Mouse (Mus musculus) kidney, embryonic 16.5 days (tissue): ENCODE results near the gene Ftsj1. TPM values are rescaled to one million over a fixed set of nuclear protein-coding genes. Genes with fewer than 3 reads are reported as not detected.

Experiments used
- ATAC-seq: fragments of 200-750 bp; cut with Nextera tagmentation; 2 replicates; pipeline ENCODE4 v1.8.0; 2017; ENCODE audit warnings: moderate TSS enrichment; ENCODE audit not compliant: low FRiP score, low TSS enrichment
- H3K27ac ChIP-seq: fragments of 300-500 bp; sonication (generic); 2 replicates; pipeline ENCODE4 v1.5.1; 2014; ENCODE audit warnings: low read length
- H3K27me3 ChIP-seq: fragments of 300-500 bp; sonication (generic); 2 replicates; pipeline ENCODE4 v1.6.1; 2014; ENCODE audit warnings: low read length, control low read depth, mixed read lengths; ENCODE audit not compliant: insufficient read depth
- H3K36me3 ChIP-seq: fragments of 300-500 bp; sonication (generic); 2 replicates; pipeline ENCODE4 v1.6.1; 2014; ENCODE audit warnings: low read length, control low read depth, mixed read lengths; ENCODE audit not compliant: insufficient read depth
- H3K4me1 ChIP-seq: fragments of 300-500 bp; sonication (generic); 2 replicates; pipeline ENCODE4 v1.6.1; 2014; ENCODE audit warnings: low read length, control low read depth, mixed read lengths; ENCODE audit not compliant: insufficient read depth
- H3K4me2 ChIP-seq: fragments of 300-500 bp; sonication (generic); replicated peaks from 2 replicates; pipeline ENCODE4 v1.6.1; 2014; ENCODE audit warnings: low read depth, low read length
- H3K4me3 ChIP-seq: fragments of 300-500 bp; sonication (generic); 2 replicates; pipeline ENCODE4 v1.5.1; 2014; ENCODE audit warnings: mild to moderate bottlenecking, low read length
- H3K9ac ChIP-seq: fragments of 300-500 bp; sonication (generic); replicated peaks from 2 replicates; pipeline ENCODE4 v1.6.1; 2014; ENCODE audit warnings: low read length
- H3K9me3 ChIP-seq: fragments of 300-500 bp; sonication (generic); 2 replicates; pipeline ENCODE4 v1.6.1; 2016; ENCODE audit warnings: low read length, control low read depth
- WGBS: fragments of 180-500 bp; shearing (Covaris S2); extraction: QIAGEN DNeasy Blood & Tissue Kit; methylation state at CpG from one replicate; pipeline ENCODE4 v1.1.7; 2014; 5-methylcytosine and 5-hydroxymethylcytosine counted together
- polyA plus RNA-seq: library from polyadenylated mRNA; unstranded; fragments of >200 nt; fragmentation: Nextera tagmentation; extraction: Ambion mirVana; gene quantifications from 2 replicates; pipeline ENCODE4 v1.2.1, GENCODE M21; 2015

Ftsj1 gene
- polyA plus RNA-seq, 1 experiment from 2014 or later, result 41.5 TPM

DNA sequence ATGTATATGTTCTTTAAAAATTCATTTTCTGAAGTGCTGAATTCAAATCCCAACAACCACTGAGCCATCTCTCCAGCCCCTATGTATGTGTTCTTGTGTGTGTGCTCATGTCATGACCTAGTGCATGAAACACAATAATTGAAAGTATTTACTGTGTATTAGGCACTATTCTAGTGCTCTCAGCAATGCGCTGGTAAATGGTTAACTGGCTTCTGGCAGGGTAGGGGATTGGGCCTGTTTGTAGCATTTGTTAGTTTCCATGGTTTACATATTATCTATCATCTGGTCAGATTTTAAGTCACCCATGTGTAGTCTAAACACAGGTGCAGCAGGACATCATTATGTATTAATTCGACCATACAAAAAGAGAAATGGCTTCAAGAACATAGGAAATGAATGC is 1.5 kb upstream of the Ftsj1 start:
- 0 out of 2 replicates have a peak, but pooled peaks cover 5% of the 10 kb centered on the region for H3K36me3 ChIP-seq
- no peaks in the 10 kb centered on the region; the same call in 1 of the 2 replicates for H3K9me3 ChIP-seq
- WGBS, result 72% methylated on average over 2 of the region's 2 CpGs
- no peak overlapping the region for H3K27ac ChIP-seq
- no peaks in the 10 kb centered on the region for H3K27me3 ChIP-seq
- H3K4me2 ChIP-seq, result no peak overlapping the region
- no peak for ATAC-seq
- H3K4me3 ChIP-seq, result no peak overlapping the region
- no peak overlapping the region for H3K9ac ChIP-seq
- H3K4me1 ChIP-seq, result peaks cover 6% of the 10 kb centered on the region; the same call in 1 of the 2 replicates

DNA sequence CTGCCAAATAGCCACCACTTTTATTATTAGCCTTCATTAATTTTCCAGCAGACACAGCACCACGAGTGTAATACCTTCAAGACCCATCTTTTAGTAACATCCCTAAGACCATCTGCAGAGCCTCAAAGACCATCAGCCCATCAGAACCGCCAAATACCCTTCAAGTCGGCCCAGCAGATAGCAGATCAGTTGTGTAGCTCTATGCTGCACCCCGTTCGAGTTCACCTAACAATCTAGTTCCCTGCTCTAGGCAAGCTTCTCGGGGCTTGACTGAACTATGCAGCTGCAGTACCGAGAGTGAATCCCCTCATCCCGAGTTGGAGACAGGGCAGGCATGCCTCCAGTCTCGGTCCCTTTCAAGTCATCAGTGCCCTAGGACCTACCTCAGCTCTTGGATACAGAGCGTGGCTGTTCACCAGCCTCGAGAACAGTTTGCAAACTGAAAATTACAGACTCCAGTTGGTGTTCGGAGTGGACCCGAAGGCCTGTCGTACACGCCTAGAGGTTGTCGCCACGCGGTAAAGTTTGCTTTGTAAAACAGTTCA is 345 bp downstream of the Ftsj1 start:
- WGBS, result 29% methylated on average over 18 of the region's 18 CpGs
- Histone ChIP-seq H3K27ac (no peak overlapping the region), H3K27me3 (no peaks in the 10 kb centered on the region), H3K9ac (peak overlapping the region; percentile 82), H3K4me1 (peaks cover 6% of the 10 kb centered on the region; the same call in 1 of the 2 replicates), H3K36me3 (0 out of 2 replicates have a peak, but pooled peaks cover 5% of the 10 kb centered on the region), H3K9me3 (no peaks in the 10 kb centered on the region; the same call in 1 of the 2 replicates), H3K4me2 (peak overlapping the region; percentile 61), H3K4me3 (peak overlapping the region; percentile 63)
- ATAC-seq, result peak; percentile 73

DNA sequence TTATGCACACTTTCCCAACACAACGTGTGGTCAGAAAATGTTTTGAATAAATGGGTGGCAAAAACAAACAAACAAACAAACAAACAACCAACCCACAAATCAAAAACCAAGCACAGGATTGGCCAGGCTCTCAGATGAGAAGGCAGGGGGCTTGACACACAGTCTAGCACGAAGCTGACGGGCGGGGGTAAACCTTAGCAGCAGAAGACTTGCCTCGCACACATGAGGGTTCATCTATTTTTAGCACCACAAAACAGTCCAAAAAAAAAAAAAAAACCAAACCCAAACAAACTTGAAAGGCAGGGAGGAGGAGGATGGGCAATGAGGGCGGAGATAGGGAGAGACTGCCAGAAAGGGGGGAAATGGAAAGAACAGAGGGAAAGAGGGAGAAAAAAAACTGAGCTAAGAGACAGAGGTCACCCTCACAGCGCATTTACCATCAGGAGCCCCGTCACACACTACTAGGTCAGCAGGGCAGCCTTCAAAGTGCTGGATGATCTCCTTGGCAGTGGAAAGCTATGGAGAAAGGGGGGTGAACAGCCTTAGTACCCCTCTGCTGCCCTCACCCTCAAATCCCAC is 3.6 kb downstream of the Ftsj1 start:
- H3K27me3 ChIP-seq, result no peaks in the 10 kb centered on the region
- H3K4me2 ChIP-seq, result no peak overlapping the region
- peaks cover 9% of the 10 kb centered on the region; the same call in 1 of the 2 replicates for H3K36me3 ChIP-seq
- H3K9me3 ChIP-seq, result no peaks in the 10 kb centered on the region; the same call in 1 of the 2 replicates
- H3K4me3 ChIP-seq, result no peak overlapping the region
- H3K27ac ChIP-seq, result no peak overlapping the region
- WGBS, result 86% methylated on average over 8 of the region's 8 CpGs
- no peak overlapping the region for H3K9ac ChIP-seq
- no peak for ATAC-seq
- H3K4me1 ChIP-seq, result peaks cover 6% of the 10 kb centered on the region; the same call in 1 of the 2 replicates

DNA sequence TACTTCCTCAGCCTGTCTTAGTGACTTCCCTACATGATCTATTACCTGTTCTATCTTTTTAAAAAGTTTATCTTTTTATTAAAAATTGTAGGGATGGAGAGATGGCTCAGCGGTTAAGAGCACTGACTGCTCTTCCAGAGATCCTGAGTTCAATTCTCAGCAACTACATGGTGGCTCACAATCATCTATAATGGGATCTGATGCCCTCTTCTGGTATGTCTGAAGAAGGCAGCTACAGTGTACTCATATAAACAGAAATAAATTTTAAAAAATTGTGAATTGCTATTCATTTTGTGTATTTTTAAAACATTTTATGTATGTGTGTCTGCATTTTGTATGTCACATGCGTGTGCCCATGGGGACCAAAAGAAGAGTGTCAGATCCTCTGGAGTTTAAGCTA is 4.5 kb downstream of the Ftsj1 start:
- no peaks in the 10 kb centered on the region; the same call in 1 of the 2 replicates for H3K9me3 ChIP-seq
- H3K4me3 ChIP-seq, result no peak overlapping the region
- 80% methylated on average over 2 of the region's 2 CpGs for WGBS
- peaks cover 6% of the 10 kb centered on the region; the same call in 1 of the 2 replicates for H3K4me1 ChIP-seq
- no peak overlapping the region for H3K9ac ChIP-seq
- H3K27ac ChIP-seq, result no peak overlapping the region
- peaks cover 9% of the 10 kb centered on the region; the same call in 1 of the 2 replicates for H3K36me3 ChIP-seq
- no peak overlapping the region for H3K4me2 ChIP-seq
- H3K27me3 ChIP-seq, result no peaks in the 10 kb centered on the region
- ATAC-seq, result no peak

DNA sequence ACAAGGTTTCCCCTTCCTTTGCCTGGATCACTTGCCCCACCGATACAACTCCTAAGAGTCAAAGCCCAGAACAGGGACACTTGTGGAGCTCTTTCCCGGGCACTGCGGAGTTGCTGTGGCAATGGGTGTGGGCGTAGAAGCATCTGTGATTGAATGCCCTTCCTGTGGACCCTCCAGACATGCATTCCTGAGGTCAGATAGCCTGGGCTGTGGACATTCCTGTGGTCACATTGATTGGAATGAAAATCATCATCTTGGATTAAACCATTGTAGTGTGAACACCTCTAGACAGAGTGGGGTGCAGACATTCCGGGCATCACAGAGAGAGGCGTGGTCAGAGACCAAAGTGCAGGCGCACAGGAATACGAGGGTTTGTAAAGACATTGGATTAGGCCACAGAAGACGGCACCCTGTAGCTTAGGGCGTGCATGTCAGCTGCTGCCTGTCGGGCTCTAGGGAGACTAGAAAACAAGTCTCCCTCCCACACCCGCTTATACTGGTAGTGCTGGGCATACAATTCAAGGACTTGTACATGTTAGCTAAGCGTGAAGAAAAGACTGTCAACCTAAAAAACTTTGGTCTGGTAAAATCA is 13.3 kb downstream of the Ftsj1 start:
- Histone ChIP-seq H3K36me3 (no peaks in the 10 kb centered on the region), H3K4me1 (no peaks in the 10 kb centered on the region), H3K9me3 (no peaks in the 10 kb centered on the region), H3K4me3 (no peak overlapping the region), H3K27ac (no peak overlapping the region), H3K27me3 (no peaks in the 10 kb centered on the region), H3K4me2 (no peak overlapping the region), H3K9ac (no peak overlapping the region)
- WGBS, result 79% methylated on average over 13 of the region's 13 CpGs
- no peak for ATAC-seq

DNA sequence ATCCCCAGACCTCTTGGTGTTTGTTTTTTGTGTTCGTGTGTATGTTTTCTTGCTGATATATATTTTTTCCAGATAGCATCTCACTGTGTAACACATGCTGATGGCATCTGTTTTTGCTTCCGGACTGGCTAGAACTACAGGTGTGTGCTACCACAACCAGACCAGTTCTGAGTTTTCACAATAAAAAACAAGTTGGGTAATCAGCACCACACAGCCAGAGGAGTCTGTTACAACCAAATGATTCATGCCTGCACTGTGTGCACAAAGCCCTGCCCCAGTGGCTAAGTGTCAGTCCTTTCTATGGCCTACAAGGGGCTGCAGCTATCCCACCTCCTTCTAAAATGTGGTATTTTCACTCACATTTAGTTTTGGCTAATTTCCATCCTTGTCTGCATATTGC is 15.5 kb downstream of the Ftsj1 start:
- no peaks in the 10 kb centered on the region for H3K36me3 ChIP-seq
- H3K4me3 ChIP-seq, result no peak overlapping the region
- H3K4me2 ChIP-seq, result no peak overlapping the region
- 85% methylated on average over 2 of the region's 2 CpGs for WGBS
- no peak for ATAC-seq
- no peak overlapping the region for H3K9ac ChIP-seq
- H3K4me1 ChIP-seq, result no peaks in the 10 kb centered on the region
- H3K27me3 ChIP-seq, result no peaks in the 10 kb centered on the region
- H3K27ac ChIP-seq, result no peak overlapping the region
- no peaks in the 10 kb centered on the region for H3K9me3 ChIP-seq

DNA sequence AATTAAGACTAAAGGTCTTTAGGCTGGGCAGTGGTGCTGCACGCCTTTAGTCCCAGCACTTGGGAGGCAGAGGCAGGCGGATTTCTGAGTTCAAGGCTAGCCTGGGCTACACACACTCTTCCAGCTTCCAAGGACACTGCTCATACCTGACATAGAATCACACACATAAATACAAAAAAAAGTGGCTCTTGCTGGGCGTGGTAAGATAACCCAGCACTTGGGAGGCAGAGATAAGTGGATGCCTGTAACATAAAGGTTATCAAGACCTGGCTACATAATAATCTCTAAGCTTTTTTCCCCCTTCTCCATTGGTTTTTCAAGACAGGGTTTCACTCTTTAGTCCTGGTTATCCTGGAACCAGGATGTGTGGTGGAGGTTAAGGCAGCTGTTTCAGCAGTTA is 18.6 kb downstream of the Ftsj1 start:
- Histone ChIP-seq H3K36me3 (no peaks in the 10 kb centered on the region), H3K9me3 (no peaks in the 10 kb centered on the region), H3K9ac (no peak overlapping the region), H3K4me2 (no peak overlapping the region), H3K4me1 (no peaks in the 10 kb centered on the region), H3K4me3 (no peak overlapping the region), H3K27me3 (no peaks in the 10 kb centered on the region), H3K27ac (no peak overlapping the region)
- no peak for ATAC-seq
- WGBS, result 93% methylated on average over 3 of the region's 3 CpGs

DNA sequence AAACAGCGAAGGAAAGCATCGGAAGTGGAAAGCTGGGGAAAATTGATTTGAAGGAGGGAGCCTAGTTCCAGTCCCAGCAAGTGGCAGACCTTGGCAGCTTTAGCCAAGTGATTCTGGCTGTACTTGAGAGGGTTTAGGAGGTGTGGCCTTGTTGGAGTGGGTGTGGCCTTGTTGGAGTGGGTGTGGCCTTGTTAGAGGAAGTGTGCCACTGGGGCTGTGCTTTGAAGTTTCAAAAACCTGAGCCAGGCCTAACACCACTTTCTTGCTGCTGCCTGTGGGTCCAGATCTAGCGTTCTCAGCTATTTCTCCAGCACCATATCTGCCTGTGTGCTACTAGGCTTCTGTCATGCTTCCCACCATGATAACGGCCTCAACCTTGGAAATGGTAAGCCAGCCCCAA is 21.9 kb downstream of the Ftsj1 start:
- no peaks in the 10 kb centered on the region for H3K4me1 ChIP-seq
- no peaks in the 10 kb centered on the region for H3K27me3 ChIP-seq
- H3K4me3 ChIP-seq, result no peak overlapping the region
- H3K27ac ChIP-seq, result no peak overlapping the region
- no peak overlapping the region for H3K4me2 ChIP-seq
- no peak for ATAC-seq
- H3K9me3 ChIP-seq, result no peaks in the 10 kb centered on the region
- WGBS, result 79% methylated on average over 4 of the region's 4 CpGs
- no peak overlapping the region for H3K9ac ChIP-seq
- no peaks in the 10 kb centered on the region for H3K36me3 ChIP-seq

DNA sequence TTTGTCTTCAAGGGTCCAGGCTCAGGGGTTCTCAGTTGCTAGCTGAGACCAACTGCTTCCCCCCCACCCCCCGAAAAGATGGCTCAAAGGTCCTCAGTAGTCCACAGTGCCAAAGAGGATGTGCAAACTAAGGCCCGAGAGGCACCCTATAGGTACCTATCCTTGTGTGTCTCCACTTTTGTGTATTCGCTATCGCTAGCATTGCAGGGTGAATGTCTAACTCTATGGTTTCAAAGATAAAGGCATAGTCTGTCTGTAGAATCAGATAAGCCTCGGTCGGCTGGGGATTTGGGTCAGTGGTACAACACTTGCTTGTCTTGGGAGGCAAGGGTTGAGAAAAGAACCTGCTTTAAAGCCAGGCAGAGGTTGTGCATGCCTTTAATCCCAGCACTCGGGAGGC is 28.7 kb downstream of the Ftsj1 start:
- no peaks in the 10 kb centered on the region for H3K27me3 ChIP-seq
- no peak overlapping the region for H3K9ac ChIP-seq
- 88% methylated on average over 7 of the region's 7 CpGs for WGBS
- no peaks in the 10 kb centered on the region for H3K36me3 ChIP-seq
- no peaks in the 10 kb centered on the region for H3K9me3 ChIP-seq
- no peak overlapping the region for H3K4me3 ChIP-seq
- no peak for ATAC-seq
- no peak overlapping the region for H3K4me2 ChIP-seq
- H3K4me1 ChIP-seq, result no peaks in the 10 kb centered on the region
- no peak overlapping the region for H3K27ac ChIP-seq
